Mouse (Mus musculus) heart, embryonic 12.5 days (tissue): ENCODE measurements around the gene Madcam1. TPM values are rescaled to one million over a fixed set of nuclear protein-coding genes. Genes with fewer than 3 reads are reported as not detected.

Experiments used
- ATAC-seq: fragments of 200-750 bp; cut with Nextera tagmentation; 2 replicates; pipeline ENCODE4 v1.8.0; 2017; ENCODE audit warnings: moderate TSS enrichment, moderate library complexity; ENCODE audit not compliant: insufficient number of reproducible peaks, low FRiP score
- H3K27ac ChIP-seq: fragments of 300-500 bp; sonication (generic); 2 replicates; pipeline ENCODE4 v1.5.1; 2016; ENCODE audit warnings: mild to moderate bottlenecking, moderate library complexity; ENCODE audit not compliant: poor library complexity, severe bottlenecking
- H3K27me3 ChIP-seq: fragments of 300-500 bp; sonication (generic); replicated peaks from 2 replicates; pipeline ENCODE4 v1.6.1; 2016; ENCODE audit warnings: mild to moderate bottlenecking, moderate library complexity
- H3K36me3 ChIP-seq: fragments of 300-500 bp; sonication (generic); 2 replicates; pipeline ENCODE4 v1.6.1; 2016; ENCODE audit warnings: mild to moderate bottlenecking, moderate library complexity
- H3K4me1 ChIP-seq: fragments of 300-500 bp; sonication (generic); replicated peaks from 2 replicates; pipeline ENCODE4 v1.6.1; 2016; ENCODE audit warnings: mild to moderate bottlenecking
- H3K4me2 ChIP-seq: fragments of 300-500 bp; sonication (generic); 2 replicates; pipeline ENCODE4 v1.6.1; 2016; ENCODE audit warnings: mild to moderate bottlenecking, moderate library complexity
- H3K4me3 ChIP-seq: fragments of 300-500 bp; sonication (generic); 2 replicates; pipeline ENCODE4 v1.5.1; 2016; ENCODE audit warnings: mild to moderate bottlenecking
- H3K9ac ChIP-seq: fragments of 300-500 bp; sonication (generic); 2 replicates; pipeline ENCODE4 v1.6.1; 2016; ENCODE audit warnings: mild to moderate bottlenecking, moderate library complexity
- H3K9me3 ChIP-seq: fragments of 300-500 bp; sonication (generic); replicated peaks from 2 replicates; pipeline ENCODE4 v1.6.1; 2016; ENCODE audit warnings: mild to moderate bottlenecking, moderate library complexity
- WGBS: fragments of 180-500 bp; shearing (Covaris S2); methylation state at CpG from one replicate; pipeline ENCODE4 v1.1.7; 2016; 5-methylcytosine and 5-hydroxymethylcytosine counted together
- polyA plus RNA-seq: library from polyadenylated mRNA; unstranded; fragments of >200 nt; fragmentation: Nextera tagmentation; extraction: Ambion mirVana; gene quantifications from 2 replicates; pipeline ENCODE4 v1.2.1, GENCODE M21; 2016

The Madcam1 gene
- polyA plus RNA-seq, 1 experiment from 2014 or later, result 0.23 TPM

GRCm38 (mm10) chr10:79713163-79713562, 48.8 kb downstream of the Madcam1 start:
- no peak for ATAC-seq
- Histone ChIP-seq H3K27ac (no peak overlapping the region), H3K4me1 (peaks cover 54% of the 10 kb centered on the region), H3K9me3 (no peaks in the 10 kb centered on the region), H3K27me3 (peaks cover 43% of the 10 kb centered on the region), H3K36me3 (peaks cover 39% of the 10 kb centered on the region), H3K4me3 (no peak overlapping the region), H3K9ac (no peak overlapping the region), H3K4me2 (no peak overlapping the region)
- 37% methylated on average over 1 of the region's 1 CpGs for WGBS

GRCm38 (mm10) chr10:79714996-79715395, 50.6 kb downstream of the Madcam1 start:
- no peak for ATAC-seq
- 69% methylated on average over 4 of the region's 4 CpGs for WGBS
- Histone ChIP-seq H3K27ac (no peak overlapping the region), H3K9ac (no peak overlapping the region), H3K4me3 (no peak overlapping the region), H3K27me3 (peaks cover 61% of the 10 kb centered on the region), H3K9me3 (no peaks in the 10 kb centered on the region), H3K4me2 (no peak overlapping the region), H3K36me3 (peaks cover 22% of the 10 kb centered on the region), H3K4me1 (peaks cover 35% of the 10 kb centered on the region)

GRCm38 (mm10) chr10:79716254-79716987, 52.1 kb downstream of the Madcam1 start, which contains the start of gene Hcn2:
Hcn2 (plus strand) TSS chr10:79716634.
- 4% methylated on average over 73 of the region's 91 CpGs for WGBS
- Histone ChIP-seq H3K27ac (no peak within 1 kb of the TSS), H3K27me3 (peaks cover 73% of the 10 kb centered on the region), H3K9me3 (no peaks in the 10 kb centered on the region), H3K36me3 (peaks cover 8% of the 10 kb centered on the region), H3K4me1 (peaks cover 27% of the 10 kb centered on the region), H3K9ac (peak within 1 kb of the TSS; percentile 63), H3K4me3 (peak within 1 kb of the TSS; percentile 58), H3K4me2 (peak within 1 kb of the TSS; percentile 98)
- no peak for ATAC-seq

- no peak for ATAC-seq
- 0% methylated on average over 44 of the region's 44 CpGs for WGBS
- Histone ChIP-seq H3K27me3 (peaks cover 79% of the 10 kb centered on the region), H3K9ac (peak overlapping the region; percentile 63), H3K4me1 (peaks cover 27% of the 10 kb centered on the region), H3K36me3 (peaks cover 2% of the 10 kb centered on the region), H3K4me2 (peak overlapping the region; percentile 98), H3K27ac (no peak overlapping the region), H3K4me3 (peak overlapping the region; percentile 58), H3K9me3 (no peaks in the 10 kb centered on the region)
Measured at GRCm38 (mm10) chr10:79716988-79717355, 52.6 kb downstream of the Madcam1 start.

- no peak for ATAC-seq
- Histone ChIP-seq H3K9ac (no peak overlapping the region), H3K27me3 (peaks cover 80% of the 10 kb centered on the region), H3K4me2 (peak overlapping the region; percentile 98), H3K9me3 (no peaks in the 10 kb centered on the region), H3K4me1 (peaks cover 19% of the 10 kb centered on the region), H3K4me3 (peak overlapping the region; percentile 58), H3K36me3 (no peaks in the 10 kb centered on the region), H3K27ac (no peak overlapping the region)
- WGBS, result 6% methylated on average over 42 of the region's 43 CpGs
Measured at GRCm38 (mm10) chr10:79717640-79718357, 53.4 kb downstream of the Madcam1 start.

Other genes with a start within 250 kb of the Madcam1 start
- not detected in 2 replicates for gene Vmn2r83, start 195.8 kb upstream of the Madcam1 start, polyA plus RNA-seq
- 12.0 and 12.3 TPM in 2 replicates for gene Plpp2, start 130.8 kb upstream of the Madcam1 start, polyA plus RNA-seq
- gene Mier2, start 109.4 kb upstream of the Madcam1 start, polyA plus RNA-seq, result 38.2 and 38.7 TPM in 2 replicates
- gene Theg, start 77.2 kb upstream of the Madcam1 start, polyA plus RNA-seq, result not detected in 2 replicates
- not detected in 2 replicates for gene C2cd4c, start 50.5 kb upstream of the Madcam1 start, polyA plus RNA-seq
- 2.7 and 3.0 TPM in 2 replicates for gene Shc2, start 26.6 kb upstream of the Madcam1 start, polyA plus RNA-seq
- not detected in 2 replicates for gene Odf3l2, start 18.8 kb upstream of the Madcam1 start, polyA plus RNA-seq
- gene Tpgs1, start 4.8 kb downstream of the Madcam1 start, polyA plus RNA-seq, result 41.9 and 46.0 TPM in 2 replicates
- 151 and 152 TPM in 2 replicates for gene Cdc34, start 17.6 kb downstream of the Madcam1 start, polyA plus RNA-seq
- 0.78 and 0.83 TPM in 2 replicates for gene Gzmm, start 24.5 kb downstream of the Madcam1 start, polyA plus RNA-seq
- 1,289 and 1,310 TPM in 2 replicates for gene Bsg, start 39.9 kb downstream of the Madcam1 start, polyA plus RNA-seq
- gene Hcn2, start 52.1 kb downstream of the Madcam1 start, polyA plus RNA-seq, result not detected in 2 replicates
- 35.4 and 35.9 TPM in 2 replicates for gene Polrmt, start 82.0 kb downstream of the Madcam1 start, polyA plus RNA-seq
- 0.22 and 0.38 TPM in 2 replicates for gene Fgf22, start 90.5 kb downstream of the Madcam1 start, polyA plus RNA-seq
- gene Rnf126, start 102.4 kb downstream of the Madcam1 start, polyA plus RNA-seq, result 78.7 and 78.9 TPM in 2 replicates
- 21.1 and 21.9 TPM in 2 replicates for gene Fstl3, start 112.7 kb downstream of the Madcam1 start, polyA plus RNA-seq
- 0.24 TPM in 1 of 2 replicates, not detected in the other for gene Prss57, start 126.4 kb downstream of the Madcam1 start, polyA plus RNA-seq
- 72.4 and 80.8 TPM in 2 replicates for gene Palm, start 129.0 kb downstream of the Madcam1 start, polyA plus RNA-seq
- gene Misp, start 156.4 kb downstream of the Madcam1 start, polyA plus RNA-seq, result 0.40 and 0.60 TPM in 2 replicates
- 139 and 142 TPM in 2 replicates for gene Ptbp1, start 189.9 kb downstream of the Madcam1 start, polyA plus RNA-seq
- 1.8 and 2.0 TPM in 2 replicates for gene Prtn3, start 209.9 kb downstream of the Madcam1 start, polyA plus RNA-seq
- 14.2 and 15.5 TPM in 2 replicates for gene Plppr3, start 210.1 kb downstream of the Madcam1 start, polyA plus RNA-seq
- gene Elane, start 221.7 kb downstream of the Madcam1 start, polyA plus RNA-seq, result 0.47 TPM in 1 of 2 replicates, not detected in the other
- gene Cfd, start 226.3 kb downstream of the Madcam1 start, polyA plus RNA-seq, result not detected in 2 replicates
- 48.3 and 50.1 TPM in 2 replicates for gene Med16, start 244.4 kb downstream of the Madcam1 start, polyA plus RNA-seq
- 16.8 and 19.3 TPM in 2 replicates for gene Gm26602, start 246.3 kb downstream of the Madcam1 start, polyA plus RNA-seq